Mouse (Mus musculus) subcutaneous adipose tissue, adult 2 months (tissue): Measurements from ENCODE around the gene Olfr105-ps. TPM values are rescaled to one million over a fixed set of nuclear protein-coding genes. Genes with fewer than 3 reads are reported as not detected.

ENCODE experiments used
- polyA plus RNA-seq: library from polyadenylated mRNA; depleted of rRNA; stranded (reverse); fragments of >200 nt; gene quantifications from 2 replicates; pipeline ENCODE4 v1.2.3, GENCODE M21; 2012; ENCODE audit warnings: low replicate concordance; rRNA removed

The Olfr105-ps gene
- not detected in 2 replicates for polyA plus RNA-seq

DNA sequence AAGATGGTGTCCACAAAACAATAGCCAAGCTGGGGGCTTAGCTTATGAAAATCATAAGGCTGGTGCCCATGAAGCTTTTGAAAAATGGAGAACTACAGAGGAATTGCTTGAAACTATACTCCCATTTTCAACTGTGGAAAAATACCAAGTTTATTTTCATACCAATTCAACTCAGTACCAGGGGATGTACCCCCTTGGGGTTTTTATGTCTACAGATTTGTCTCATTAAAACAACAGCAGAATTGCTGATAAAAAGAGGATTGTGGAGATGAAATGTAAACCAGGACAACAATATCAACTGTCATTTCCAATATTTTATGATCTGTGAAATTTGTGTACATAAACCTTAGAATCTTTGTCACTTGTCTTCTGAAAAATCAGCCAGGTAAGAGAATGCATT lies at the start of gene Olfr105-ps:
Olfr105-ps (plus strand) TSS at position 301 of the 400 bp plus-strand sequence.

DNA sequence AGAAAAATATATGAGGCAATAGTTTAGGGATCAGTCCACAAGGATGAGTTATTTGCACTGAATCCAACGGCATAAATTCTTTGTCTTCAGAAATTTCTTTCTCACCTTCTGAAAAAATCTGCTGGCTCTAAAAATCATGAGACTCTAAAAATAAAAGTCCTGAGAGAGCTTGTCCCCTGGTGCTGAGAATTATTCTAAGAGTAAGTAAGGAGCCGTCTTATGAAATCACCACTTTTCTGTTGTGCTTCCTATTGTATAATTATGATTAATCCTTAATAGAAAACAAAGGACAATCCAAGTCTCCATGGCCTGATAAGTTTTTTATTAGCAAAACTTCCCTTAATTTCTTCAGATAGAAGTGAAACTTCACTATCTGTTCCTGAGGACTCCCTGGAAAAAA lies 39.2 kb upstream of the Olfr105-ps start, which contains the start of gene Olfr103:
Olfr103 (minus strand) TSS at position 101 of the 400 bp plus-strand sequence.

DNA sequence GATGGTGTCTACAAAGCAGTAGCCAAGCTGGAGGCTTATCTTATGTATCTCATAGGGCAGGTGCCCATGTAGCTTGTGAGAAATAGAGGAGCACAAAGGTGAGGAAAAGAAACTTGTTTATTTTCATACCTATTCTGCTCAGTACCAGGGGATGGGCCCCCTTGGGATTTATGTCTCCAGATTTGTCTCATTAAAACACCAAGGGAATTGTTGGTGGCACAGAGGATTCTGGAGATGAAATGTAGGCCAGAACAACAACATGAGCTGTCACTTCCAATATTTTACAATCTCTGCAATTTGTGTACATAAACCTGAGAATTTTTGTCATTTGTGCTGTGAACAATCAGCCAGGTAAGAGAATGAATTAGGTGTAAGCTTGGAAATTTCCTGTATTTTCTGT lies 19.6 kb upstream of the Olfr105-ps start, which contains the start of gene Olfr104-ps:
Olfr104-ps (plus strand) TSS at position 301 of the 400 bp plus-strand sequence.

DNA sequence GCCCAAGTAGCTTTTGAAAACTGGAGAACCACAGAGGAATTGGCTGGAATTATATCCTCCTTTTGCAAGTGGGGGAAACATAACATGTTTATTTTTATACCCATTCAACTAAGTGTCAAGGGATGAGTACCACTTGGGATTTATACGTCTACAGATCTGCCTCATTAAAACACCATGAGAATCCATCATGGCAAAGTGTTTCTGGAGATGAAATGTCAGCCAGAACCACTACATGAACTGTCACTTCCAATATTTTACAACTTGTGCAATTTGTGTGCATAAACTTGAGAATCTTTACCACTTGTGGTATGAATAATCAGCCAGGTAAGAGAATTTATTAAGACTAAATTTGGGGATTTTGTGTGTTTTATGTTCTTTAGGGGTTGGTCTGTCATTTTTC lies 11.3 kb downstream of the Olfr105-ps start, which contains the start of gene Olfr106-ps:
Olfr106-ps (plus strand) TSS at position 301 of the 400 bp plus-strand sequence.

DNA sequence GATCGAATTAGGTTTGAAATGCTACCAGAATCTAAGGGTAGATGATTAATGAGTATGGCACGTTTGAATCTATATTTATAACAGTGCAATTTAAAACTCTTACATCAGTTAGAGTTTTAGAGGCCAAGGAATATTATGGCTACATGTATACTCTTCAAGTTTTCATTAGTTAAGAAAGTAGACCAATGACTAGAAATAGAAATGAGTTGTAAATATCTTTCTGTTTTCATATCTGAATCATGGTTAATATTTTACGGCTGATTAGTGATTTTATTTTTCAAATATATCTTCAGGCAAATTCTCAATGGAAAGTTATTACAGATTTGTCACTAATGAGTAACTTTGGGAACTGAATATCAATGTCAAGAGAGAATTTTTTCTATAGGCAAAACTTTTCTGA lies 20.1 kb downstream of the Olfr105-ps start, which contains the start of gene Olfr107:
Olfr107 (plus strand) TSS at position 301 of the 400 bp plus-strand sequence.

Other genes with a start within 250 kb of the Olfr105-ps start
- not detected in 2 replicates for gene Olfr93, start 217.5 kb upstream of the Olfr105-ps start, polyA plus RNA-seq
- gene Ubd, start 185.1 kb upstream of the Olfr105-ps start, polyA plus RNA-seq, result 0.54 and 3.7 TPM in 2 replicates
- gene Olfr94, start 178.0 kb upstream of the Olfr105-ps start, polyA plus RNA-seq, result not detected in 2 replicates
- gene Olfr95, start 165.9 kb upstream of the Olfr105-ps start, polyA plus RNA-seq, result not detected in 2 replicates
- not detected in 2 replicates for gene Olfr96, start 158.9 kb upstream of the Olfr105-ps start, polyA plus RNA-seq
- gene Olfr97, start 141.7 kb upstream of the Olfr105-ps start, polyA plus RNA-seq, result not detected in 2 replicates
- not detected in 2 replicates for gene Olfr98, start 115.3 kb upstream of the Olfr105-ps start, polyA plus RNA-seq
- gene H2-M3, start 108.8 kb upstream of the Olfr105-ps start, polyA plus RNA-seq, result 11.0 and 14.5 TPM in 2 replicates
- not detected in 2 replicates for gene Olfr99, start 95.6 kb upstream of the Olfr105-ps start, polyA plus RNA-seq
- not detected in 2 replicates for gene Olfr101, start 74.7 kb upstream of the Olfr105-ps start, polyA plus RNA-seq
- not detected in 2 replicates for gene Olfr102, start 62.0 kb upstream of the Olfr105-ps start, polyA plus RNA-seq
- gene Olfr103, start 39.3 kb upstream of the Olfr105-ps start, polyA plus RNA-seq, result not detected in 2 replicates
- gene Olfr104-ps, start 19.5 kb upstream of the Olfr105-ps start, polyA plus RNA-seq, result not detected in 2 replicates
- gene Olfr106-ps, start 11.4 kb downstream of the Olfr105-ps start, polyA plus RNA-seq, result not detected in 2 replicates
- gene Olfr107, start 20.2 kb downstream of the Olfr105-ps start, polyA plus RNA-seq, result not detected in 2 replicates
- gene Olfr108, start 66.4 kb downstream of the Olfr105-ps start, polyA plus RNA-seq, result not detected in 2 replicates
- not detected in 2 replicates for gene Olfr109, start 79.9 kb downstream of the Olfr105-ps start, polyA plus RNA-seq
- gene H2-M2, start 104.5 kb downstream of the Olfr105-ps start, polyA plus RNA-seq, result 0.15 and 0.34 TPM in 2 replicates
- gene Olfr110, start 113.4 kb downstream of the Olfr105-ps start, polyA plus RNA-seq, result not detected in 2 replicates
- 0.17 TPM in 1 of 2 replicates, not detected in the other for gene Olfr111, start 129.0 kb downstream of the Olfr105-ps start, polyA plus RNA-seq
- not detected in 2 replicates for gene Olfr112, start 190.4 kb downstream of the Olfr105-ps start, polyA plus RNA-seq
- not detected in 2 replicates for gene Olfr113, start 198.6 kb downstream of the Olfr105-ps start, polyA plus RNA-seq
- gene Olfr114, start 213.7 kb downstream of the Olfr105-ps start, polyA plus RNA-seq, result not detected in 2 replicates
- gene Olfr115, start 248.1 kb downstream of the Olfr105-ps start, polyA plus RNA-seq, result not detected in 2 replicates
- not detected in 2 replicates for gene Olfr116, start 248.2 kb downstream of the Olfr105-ps start, polyA plus RNA-seq